Mouse (Mus musculus) E14TG2a.4 (cell line): ENCODE data around the gene Hspg2.

Experiments
- CTCF ChIP-seq: conservative IDR thresholded peaks from 2 replicates; pipeline ENCODE4 v1.5.1; 2014; ENCODE audit warnings: low read length
- POU5F1 ChIP-seq: IDR thresholded peaks from 2 replicates; pipeline ENCODE4 v1.6.1; 2014; ENCODE audit warnings: low read length, borderline replicate concordance

GRCm38 (mm10) chr4:137438842-137439241 is 29.7 kb upstream of the Hspg2 start:
- TF ChIP-seq CTCF (no peak), POU5F1 (no peak)
